Mouse (Mus musculus) common myeloid progenitor, adult 5-6 weeks (primary cell): Measurements from ENCODE around the gene Itpripl1. TPM values are rescaled to one million over a fixed set of nuclear protein-coding genes. Genes with fewer than 3 reads are reported as not detected.
"Not testable (repeated sequence)": the region's sequence is repeated elsewhere in the genome, so short reads cannot be mapped to it uniquely, and the experiment has no call there.

Source experiments
- ATAC-seq: replicated peaks from 2 replicates; pipeline ENCODE4 v1.8.0; 2016; ENCODE audit warnings: low read depth, mild to moderate bottlenecking, moderate TSS enrichment, inconsistent platforms; ENCODE audit not compliant: poor library complexity, severe bottlenecking
- total RNA-seq: library from RNA; stranded (forward); fragments of 200-1000, 187-1606 nt; gene quantifications from 2 replicates; pipeline ENCODE4 v1.2.3, GENCODE M21; 2017

The Itpripl1 gene
- 24.5 and 25.4 TPM in 2 replicates for total RNA-seq

DNA sequence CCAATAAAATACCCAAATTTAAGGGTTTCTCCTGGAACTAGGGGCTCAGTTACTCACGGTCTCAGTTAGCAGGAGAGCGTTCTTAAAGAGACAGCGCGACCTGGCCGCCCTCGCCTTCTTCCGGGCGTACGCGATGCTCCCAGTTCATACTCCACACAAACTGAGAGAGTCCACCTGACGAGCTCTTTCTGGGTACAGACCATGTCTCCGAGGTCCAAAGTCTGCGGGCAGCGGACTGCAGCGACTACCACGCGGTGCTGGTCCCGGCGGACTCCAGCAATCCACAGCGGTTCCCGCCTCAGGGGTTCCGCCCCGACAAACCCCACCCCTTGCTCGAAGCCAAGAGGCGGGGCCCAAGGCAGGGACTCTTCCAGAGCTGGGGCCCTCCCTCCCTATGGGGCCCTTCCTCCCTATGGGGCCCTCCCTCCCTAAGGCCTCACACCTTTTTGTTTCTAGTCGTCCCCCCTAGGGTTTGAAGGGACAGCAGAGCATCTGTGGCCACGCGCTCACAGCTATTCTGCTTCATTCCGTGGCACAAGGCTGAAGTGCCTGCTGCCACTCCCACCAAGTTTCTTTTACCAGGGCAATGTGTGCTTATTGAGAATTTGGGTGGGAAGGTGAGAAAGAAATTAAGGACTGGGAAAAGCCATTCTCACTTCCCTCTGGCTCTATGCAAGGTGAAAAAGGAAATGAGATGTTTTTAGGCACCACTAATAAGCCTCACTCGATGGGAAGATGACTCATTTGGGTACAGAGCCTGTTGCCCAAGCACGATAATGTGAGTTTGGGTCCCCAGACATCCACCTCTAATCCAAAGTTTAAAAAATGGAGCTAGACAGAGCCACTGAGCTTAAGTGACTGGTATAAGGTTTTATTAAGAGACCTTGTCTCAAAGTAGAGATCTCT, at the start of gene Itpripl1:
TSS of gene Itpripl1 (minus strand) at position 285 of the 906 bp plus-strand sequence.
- peak; percentile 89 for ATAC-seq

DNA sequence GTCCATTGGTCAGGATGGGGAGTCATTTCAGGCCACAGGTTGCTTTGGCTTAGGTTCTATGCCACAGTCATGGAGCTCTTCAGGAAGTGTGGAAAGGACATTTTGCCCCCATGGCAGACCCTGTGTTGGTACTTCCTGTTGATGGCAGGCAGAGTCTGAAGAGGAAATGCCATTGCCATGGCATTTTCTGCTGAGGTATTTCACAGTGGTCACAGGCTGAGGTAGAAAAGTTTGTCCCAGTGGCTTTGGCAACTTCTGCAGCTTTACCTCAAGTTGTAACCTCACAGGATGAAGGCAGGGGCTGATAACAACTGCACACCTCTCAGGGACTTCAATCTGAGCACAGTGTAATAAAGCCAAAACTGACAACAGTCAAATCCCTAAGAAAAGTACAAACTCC, 46.3 kb upstream of the Itpripl1 start:
- ATAC-seq: peak; percentile 47; the same call in 1 of the 2 replicates

DNA sequence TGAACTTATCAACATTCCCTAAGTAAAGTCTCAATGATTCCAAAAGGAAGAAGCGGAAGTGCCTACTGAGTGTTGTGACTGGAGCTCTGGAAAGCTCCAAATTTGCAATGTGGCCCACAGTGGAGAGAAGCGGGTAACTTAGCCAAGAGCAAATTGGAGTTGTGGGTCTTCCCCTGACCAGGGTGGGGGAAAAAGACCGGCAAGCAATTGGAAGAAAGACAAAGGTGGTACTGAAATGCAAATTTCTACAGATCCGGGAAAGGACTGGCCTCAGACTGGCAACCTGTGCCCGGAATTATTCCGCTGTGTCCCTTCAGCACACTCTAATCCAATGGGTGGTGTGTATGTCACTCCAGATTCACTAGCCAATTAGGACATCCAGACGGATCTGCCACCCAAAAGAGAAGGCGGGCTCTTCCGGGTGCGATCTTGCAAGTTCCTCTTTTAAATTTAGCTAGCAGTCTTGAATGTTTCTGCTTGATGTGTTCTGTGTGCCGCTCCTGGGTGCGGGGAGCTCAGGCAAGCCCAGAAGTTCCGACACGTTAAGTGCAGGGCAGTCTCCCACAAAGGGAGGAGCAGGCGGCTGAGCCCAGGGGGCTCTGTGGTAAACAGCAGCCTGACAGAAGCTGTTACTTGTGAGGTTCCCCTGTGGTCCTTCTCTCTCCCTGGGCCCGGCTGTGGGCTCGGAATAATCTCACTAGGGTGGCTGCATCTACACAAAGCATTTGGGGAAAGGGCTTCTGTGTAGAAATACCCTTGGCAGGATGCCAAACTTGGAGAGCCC, 39.5 kb upstream of the Itpripl1 start:
- peak; percentile 99 for ATAC-seq

DNA sequence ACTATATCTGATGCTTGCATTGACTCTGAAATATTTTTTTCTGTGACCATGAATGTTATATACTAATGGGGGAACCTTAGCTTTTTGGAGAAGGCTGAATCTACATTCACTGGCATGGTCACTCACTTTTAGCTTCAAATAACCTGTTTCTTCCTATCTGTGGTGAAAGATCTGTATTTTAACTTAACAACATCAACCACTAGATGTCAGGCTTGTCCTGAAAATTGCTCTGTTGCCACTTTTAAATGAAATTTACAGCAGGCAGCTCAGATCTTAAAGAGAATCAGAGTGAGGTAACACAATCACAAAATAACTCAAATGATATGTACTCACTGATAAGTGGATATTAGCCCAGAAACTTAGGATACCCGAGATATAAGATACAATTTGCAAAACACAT, 23.0 kb upstream of the Itpripl1 start:
- peak; percentile 80; the same call in 1 of the 2 replicates for ATAC-seq

DNA sequence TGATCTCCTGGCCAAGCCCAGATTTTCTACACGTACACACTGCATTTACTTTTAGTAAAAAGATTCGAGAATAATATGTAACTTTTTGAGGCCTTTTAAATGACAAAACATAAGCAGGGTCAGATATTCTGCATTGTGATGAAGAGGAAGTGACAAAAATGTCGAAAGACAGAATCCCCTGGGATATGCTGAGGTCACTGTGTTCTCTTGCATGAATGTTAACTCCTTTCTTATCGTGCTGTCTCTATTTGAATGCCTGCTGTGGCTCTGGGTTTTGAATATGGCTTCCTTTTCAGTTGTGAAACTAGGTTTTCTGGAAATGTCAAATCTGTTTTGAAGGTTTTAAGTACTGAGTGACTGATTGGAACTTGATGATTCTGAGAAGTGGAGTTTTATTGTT, 22.4 kb upstream of the Itpripl1 start:
- ATAC-seq: no peak

DNA sequence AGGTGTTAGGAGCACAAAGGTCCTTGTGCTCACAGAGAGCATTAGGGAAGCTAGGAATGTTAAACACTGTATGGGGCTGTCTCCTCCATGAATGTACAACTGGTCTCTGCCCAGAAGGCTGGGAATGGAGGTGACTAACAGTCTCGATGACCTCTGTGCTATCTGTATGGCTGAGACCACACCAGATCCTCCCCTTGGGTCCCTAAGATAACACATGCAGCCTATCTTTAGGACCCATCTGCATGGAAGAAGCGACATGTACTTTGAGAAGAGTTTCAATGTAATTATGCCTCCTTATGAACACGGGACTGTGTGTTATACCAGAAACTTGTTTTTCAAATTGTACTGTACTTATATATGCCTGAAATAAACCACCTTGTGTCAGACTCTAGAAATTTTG, 2.5 kb upstream of the Itpripl1 start:
- no peak for ATAC-seq

DNA sequence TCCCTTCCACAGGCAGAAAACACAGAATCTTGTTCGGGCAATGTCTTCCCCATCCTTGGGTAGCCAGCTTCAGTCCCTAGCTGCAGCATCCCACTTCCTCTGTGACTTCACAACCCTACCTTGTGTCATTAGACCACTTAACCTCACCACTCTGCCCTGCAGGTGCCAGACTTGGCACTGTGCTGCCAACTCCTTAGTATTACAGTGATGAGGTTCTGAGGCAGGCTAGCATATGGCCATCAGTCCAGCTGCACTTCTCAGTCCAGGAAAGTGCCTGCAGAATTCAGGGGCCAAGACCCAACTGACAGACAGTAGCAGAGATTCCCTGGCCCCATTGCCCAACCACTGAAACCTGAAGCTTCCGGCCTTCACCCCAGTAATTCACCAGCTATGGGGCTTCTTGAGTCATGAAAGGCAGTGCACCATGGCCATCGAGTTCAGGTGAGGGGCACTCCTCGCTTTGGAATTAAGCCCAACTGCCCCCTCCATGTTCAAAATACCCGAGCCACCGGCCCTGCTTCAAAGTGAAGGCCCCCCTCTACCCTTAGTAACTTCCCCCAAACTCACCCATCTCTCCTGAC, 575 bp downstream of the Itpripl1 start:
- 0 out of 2 replicates have a peak, but pooled peaks have one; percentile 5 for ATAC-seq

DNA sequence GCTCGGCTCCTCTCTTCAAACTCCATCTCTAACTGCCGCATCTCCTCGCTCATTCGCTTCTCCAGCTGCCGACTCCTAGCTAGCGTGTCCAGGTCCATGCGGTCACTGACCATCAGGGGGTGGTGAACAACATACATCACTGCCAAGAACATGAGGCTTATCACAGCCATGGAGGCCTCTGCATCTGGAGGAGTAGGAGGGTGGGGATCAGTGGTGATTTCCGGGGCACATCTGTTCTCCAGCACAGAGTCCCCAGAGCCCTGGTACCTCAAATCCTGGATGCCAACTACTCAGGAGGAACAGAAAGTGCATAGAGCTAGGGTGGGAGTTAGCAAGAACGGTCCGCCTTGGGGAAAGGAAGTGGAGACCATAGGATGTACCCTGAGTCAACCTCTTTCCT, 1.2 kb downstream of the Itpripl1 start:
- ATAC-seq: 0 out of 2 replicates have a peak, but pooled peaks have one; percentile 9

DNA sequence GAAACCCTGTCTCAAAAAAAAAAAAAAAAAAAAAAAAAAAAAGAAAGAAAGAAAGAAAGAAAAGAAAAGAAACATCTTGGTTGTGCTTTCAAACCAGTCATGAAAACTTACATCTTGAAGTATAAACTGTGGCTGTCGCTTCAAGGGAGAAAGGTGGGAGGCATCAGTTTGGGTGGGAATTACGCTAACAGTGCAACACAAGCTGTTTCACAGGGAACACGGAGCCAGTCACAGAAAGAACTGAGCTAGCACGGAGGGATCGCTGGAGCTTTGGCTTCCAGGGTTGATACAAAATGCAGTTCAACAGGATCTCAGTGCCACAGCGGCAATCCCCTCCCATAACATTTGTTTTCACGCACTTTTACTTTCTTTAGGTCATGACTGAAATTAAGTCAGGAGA, 3.2 kb downstream of the Itpripl1 start:
- ATAC-seq: no peak

DNA sequence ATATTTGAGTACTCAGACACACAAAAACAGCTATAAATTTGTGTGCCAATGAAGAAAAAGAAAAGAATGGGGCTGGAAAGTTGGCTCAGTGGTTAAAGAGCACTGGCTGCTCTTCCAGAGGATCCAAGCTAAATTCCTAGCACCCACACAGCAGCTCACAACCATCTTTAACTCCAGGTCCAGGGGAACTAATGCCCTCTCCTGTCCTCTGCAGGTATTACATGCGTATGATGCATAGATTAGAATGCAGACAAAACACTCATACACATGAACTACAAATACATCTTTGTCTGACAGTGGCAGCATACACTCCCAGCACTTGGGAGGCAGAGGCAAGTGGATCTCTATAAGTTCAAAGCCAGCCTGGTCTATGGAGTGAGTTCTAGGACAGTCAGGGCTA, 3.6 kb downstream of the Itpripl1 start:
- no peak for ATAC-seq

DNA sequence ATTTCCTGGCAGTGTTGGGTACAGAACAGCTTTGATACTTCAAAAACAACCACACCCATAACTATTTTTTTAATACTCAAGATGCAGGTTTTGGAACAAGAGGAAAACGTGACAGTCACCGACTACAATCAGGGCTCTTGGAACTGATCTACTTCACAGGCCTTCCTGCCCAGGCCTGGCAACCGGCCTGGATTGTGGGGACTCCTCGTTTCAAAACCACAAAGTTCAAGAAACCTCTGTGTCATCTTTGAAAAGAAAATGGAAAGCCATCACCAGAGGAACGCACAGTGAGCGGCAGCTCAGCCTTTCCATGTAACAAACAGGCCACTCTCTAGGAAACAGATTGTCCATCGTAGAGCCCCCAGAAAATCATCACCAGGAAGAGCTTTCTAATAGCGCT, 4.1 kb downstream of the Itpripl1 start:
- ATAC-seq: peak; percentile 23

DNA sequence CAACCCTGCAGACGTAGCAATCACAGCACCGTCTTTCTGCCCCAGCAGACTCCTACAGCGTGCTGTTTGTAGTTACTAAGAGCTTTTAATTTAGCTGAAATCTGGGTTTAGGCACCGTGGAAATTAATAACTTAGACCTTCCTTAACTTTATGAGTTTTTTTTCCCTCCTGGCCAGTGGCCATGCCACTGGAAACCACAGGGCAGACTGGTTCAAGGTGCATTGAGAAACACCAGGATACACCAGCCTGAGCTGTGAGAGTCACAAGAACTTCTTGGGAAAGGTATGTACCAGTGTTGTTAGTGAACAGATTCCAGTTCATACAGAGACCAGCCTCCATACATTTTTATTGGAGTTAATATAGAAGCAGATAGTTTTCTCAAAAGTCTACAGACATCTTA, 4.8 kb downstream of the Itpripl1 start:
- ATAC-seq: no peak

DNA sequence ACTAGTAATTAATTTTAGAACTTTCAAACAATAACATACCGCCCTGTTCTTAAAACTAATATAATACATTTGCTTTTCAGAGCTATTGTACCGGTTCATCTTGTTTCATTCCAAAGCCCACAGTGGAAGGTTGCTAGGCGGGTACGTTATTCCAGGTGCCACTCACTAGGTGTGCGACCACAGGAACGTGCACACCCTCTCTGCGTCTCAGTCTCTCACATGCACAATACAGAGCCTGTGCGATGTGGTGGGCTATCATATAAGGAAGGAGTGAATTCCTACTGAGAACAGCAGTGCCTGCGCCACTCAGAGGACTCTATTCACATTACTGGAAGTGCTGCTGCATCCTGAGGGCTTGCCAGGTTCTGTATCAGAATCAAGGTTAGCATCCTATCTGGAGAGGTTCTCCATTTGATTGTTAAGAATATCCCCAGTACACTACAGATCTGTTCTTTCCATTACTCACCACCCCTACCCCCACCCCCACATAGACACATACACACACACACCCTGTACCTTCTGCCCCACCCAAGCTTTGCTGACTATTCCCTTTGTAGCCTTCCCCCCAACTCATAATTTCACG, 5.3 kb downstream of the Itpripl1 start:
- no peak for ATAC-seq

DNA sequence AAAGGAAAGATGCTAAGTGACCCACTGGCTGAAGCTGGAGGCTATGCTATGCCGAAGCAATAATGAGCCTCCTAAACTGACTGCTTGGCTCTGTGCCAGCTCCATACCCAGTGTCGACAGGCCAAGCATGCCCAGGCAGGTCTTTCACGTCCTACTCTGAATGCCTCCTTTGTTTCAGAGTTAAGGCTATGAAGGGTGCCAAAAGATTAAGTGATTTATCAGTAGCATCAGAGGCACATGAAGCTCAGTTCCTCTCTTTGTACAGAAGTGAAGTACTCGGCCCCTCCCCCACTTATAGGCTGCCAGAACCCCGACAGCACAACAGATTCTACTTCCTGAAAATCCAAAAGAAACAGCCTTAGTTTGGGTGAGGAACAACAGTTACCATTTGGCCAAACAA, 6.3 kb downstream of the Itpripl1 start:
- peak; percentile 34 for ATAC-seq

DNA sequence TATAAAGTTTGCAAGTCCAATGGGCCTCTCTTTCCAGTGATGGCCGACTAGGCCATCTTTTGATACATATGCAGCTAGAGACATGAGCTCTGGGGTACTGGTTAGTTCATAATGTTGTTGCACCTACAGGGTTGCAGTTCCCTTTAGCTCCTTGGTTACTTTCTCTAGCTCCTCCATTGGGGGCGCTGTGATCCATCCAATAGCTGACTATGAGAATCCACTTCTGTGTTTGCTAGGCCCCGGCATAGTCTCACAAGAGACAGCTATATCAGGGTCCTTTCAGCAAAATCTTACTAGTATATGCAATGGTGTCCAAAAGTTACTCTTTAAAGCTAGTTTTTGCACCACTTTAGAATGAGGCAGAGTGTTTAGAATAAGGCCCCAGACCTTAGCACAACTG, 8.0 kb downstream of the Itpripl1 start:
- not testable (repeated sequence) for ATAC-seq

DNA sequence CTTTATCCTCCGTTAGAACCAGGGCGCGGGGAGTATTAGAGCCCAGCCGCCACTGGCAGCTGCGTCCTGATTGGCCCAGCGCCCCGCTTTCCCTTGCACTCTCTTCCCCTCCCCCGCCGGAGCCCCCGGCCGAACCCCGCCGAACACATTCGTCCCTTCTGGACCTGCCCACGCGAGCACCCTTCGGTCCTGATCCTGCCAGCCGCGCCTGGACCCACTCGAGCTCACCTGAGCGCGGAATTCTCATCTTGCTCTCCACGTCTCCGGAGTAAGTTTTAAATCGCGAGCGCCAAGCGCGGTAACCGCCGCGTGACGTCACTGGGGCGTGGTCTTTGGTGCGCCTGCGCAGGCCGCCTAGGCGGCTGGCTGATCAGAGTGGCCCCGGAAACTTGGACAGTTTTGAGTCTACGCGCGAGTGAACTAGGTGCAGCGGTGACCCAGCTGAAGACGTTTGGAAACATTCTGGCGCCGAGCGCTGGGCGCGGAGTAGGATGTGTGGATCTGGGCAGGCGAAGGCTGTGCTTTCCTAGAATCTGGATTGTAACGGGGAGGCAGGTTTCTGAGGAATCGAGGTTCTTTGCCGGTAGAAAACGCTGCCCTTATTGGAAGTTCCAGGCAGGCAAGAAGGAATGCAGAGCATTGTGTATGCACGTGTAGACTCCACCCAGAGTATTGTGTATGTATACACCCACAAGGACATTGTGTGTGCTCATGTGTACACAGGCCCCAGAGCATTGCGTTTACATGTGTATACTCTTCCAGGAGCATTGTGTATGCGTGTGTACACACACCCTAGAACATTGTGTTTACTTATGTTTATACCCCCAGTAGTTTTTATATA, 9.4 kb downstream of the Itpripl1 start, which contains the start of gene Ncaph:
TSS of gene Ncaph (minus strand) at position 334 of the 841 bp plus-strand sequence.
- peak; percentile 77 for ATAC-seq

DNA sequence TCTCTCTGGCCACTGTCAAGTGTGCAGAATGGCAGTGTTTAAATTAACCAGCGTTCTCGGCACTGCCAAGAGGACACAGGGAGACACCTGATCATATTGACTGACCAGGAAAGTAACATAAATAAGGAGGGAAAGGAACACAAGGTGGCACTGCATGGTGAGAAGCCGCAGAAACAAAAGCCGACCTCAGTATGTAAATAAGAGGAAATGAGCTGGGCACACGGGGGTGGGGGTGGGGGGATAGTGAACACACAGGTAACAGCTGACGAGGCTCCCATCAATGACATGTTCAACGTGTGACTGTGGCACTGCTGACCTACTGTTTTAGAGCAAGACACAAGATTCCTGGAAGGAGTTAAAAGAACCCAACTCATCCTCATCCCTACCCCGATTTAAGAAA, 11.9 kb downstream of the Itpripl1 start:
- no peak for ATAC-seq

DNA sequence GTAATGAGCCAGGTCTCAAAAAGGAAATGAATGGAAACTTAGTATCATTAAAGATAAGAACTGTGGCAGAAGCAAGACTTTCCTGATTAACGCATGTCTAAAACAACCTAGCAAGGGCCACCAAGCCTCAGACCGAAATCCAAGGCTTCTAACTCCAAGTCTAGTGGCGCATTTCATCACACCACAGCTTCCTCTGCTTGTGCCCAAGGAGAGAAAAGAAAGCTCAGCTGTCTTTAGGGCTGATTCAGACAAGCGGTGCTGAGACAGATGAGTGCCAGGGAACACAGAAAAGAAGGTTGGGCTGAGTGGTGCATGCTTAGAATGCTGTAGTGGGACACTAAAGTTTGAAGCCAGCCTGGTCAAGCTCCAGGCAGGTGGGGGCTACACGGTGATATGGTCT, 14.3 kb downstream of the Itpripl1 start:
- no peak for ATAC-seq

DNA sequence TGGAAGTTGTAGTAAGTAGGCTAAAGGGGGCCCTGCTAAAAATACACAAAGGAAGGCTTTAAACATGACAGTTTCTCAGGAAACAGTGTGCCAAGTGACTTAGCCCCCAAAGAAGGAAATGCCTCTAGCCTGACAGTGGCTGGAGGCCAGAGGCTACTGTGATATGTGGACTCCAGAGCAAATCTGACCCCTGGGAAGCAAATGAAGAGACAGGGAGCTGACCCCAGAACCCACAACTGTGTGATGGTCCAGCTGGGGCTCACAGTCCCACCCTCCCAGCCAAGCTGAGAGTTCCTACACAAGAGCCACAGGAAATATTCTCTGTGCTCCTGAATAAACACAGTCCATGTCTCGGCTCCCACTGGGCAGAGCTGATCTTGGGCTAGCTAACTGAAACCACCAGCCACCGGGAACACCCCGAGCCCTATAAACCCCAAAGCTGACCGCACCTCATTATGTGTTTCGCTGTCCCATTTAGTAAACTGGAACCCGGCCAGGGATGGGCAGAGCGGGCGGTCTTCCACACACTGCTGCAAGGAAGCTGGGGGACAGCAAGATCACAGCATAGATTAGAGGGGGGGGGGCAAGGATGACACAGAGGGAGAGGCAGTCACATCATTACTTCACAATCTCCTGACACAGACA, 21.5 kb downstream of the Itpripl1 start:
- ATAC-seq: no peak
